Mouse (Mus musculus) adrenal gland, adult 2 months (tissue): ENCODE data around the gene Gm47995. TPM values are rescaled to one million over a fixed set of nuclear protein-coding genes. Genes with fewer than 3 reads are reported as not detected.
"Not testable (repeated sequence)": the region's sequence is repeated elsewhere in the genome, so short reads cannot be mapped to it uniquely, and the experiment has no call there.

Experiments
- DNase-seq: peaks from one replicate; pipeline ENCODE4 v3.0.0; 2021
- long read RNA-seq: library from polyadenylated mRNA; stranded (forward); transcript quantifications from one replicate; pipeline ENCODE4 v2.0.0, GENCODE M21; 2021
- polyA plus RNA-seq: library from polyadenylated mRNA; depleted of rRNA; stranded (reverse); fragments of >200 nt; gene quantifications from 2 replicates; pipeline ENCODE4 v1.2.3, GENCODE M21; 2012; rRNA removed
- total RNA-seq, 2 experiments: library from RNA; stranded (reverse); gene quantifications; 2 replicates each; pipeline ENCODE4 v1.2.3; 2021

The Gm47995 gene
- total RNA-seq (not detected), polyA plus RNA-seq (not detected in 2 replicates)
- long read RNA-seq = 0 reads

GRCm38 (mm10) chr1:151198120-151198519, at the start of gene Gm47995:
Gene Gm47995, plus strand, starts transcription at chr1:151198448.
- DNase-seq = not testable (repeated sequence)

GRCm38 (mm10) chr1:151150211-151150610, 48.0 kb upstream of the Gm47995 start:
- DNase-seq = peak; percentile 45

GRCm38 (mm10) chr1:151151089-151151488, 47.2 kb upstream of the Gm47995 start:
- peak; percentile 40 for DNase-seq

- DNase-seq = no peak
These were observed 45.1 kb upstream of the Gm47995 start for GRCm38 (mm10) chr1:151153056-151153652.

GRCm38 (mm10) chr1:151154131-151154530, 44.1 kb upstream of the Gm47995 start:
- not testable (repeated sequence) for DNase-seq

GRCm38 (mm10) chr1:151156129-151156528, 42.1 kb upstream of the Gm47995 start:
- no peak for DNase-seq

- DNase-seq = no peak
These were observed 41.2 kb upstream of the Gm47995 start for GRCm38 (mm10) chr1:151156777-151157632.

- no peak for DNase-seq
These were observed 40.0 kb upstream of the Gm47995 start for GRCm38 (mm10) chr1:151157963-151158856.

GRCm38 (mm10) chr1:151158857-151159510, 39.3 kb upstream of the Gm47995 start:
- DNase-seq = no peak

GRCm38 (mm10) chr1:151166031-151166430, 32.2 kb upstream of the Gm47995 start:
- no peak for DNase-seq

- no peak for DNase-seq
These were observed 30.8 kb upstream of the Gm47995 start for GRCm38 (mm10) chr1:151167297-151168047.

GRCm38 (mm10) chr1:151168637-151169036, 29.6 kb upstream of the Gm47995 start:
- DNase-seq = no peak

- DNase-seq = peak; percentile 39
These were observed 26.4 kb upstream of the Gm47995 start for GRCm38 (mm10) chr1:151171572-151172461.

GRCm38 (mm10) chr1:151177030-151177936, 21.0 kb upstream of the Gm47995 start:
- peak; percentile 27 for DNase-seq

- no peak for DNase-seq
These were observed 20.3 kb upstream of the Gm47995 start for GRCm38 (mm10) chr1:151177937-151178271.

- no peak for DNase-seq
These were observed 19.7 kb upstream of the Gm47995 start for GRCm38 (mm10) chr1:151178505-151179083.

- no peak for DNase-seq
These were observed 18.1 kb upstream of the Gm47995 start for GRCm38 (mm10) chr1:151180167-151180566.

GRCm38 (mm10) chr1:151182266-151182665, 16.0 kb upstream of the Gm47995 start, which contains the start of gene Gm47985:
Gene Gm47985, plus strand, starts transcription at chr1:151182537.
- DNase-seq = not testable (repeated sequence)
